Mouse (Mus musculus) myocyte (in vitro differentiated cells): ENCODE data around the gene Bloc1s4. TPM values are rescaled to one million over a fixed set of nuclear protein-coding genes. Genes with fewer than 3 reads are reported as not detected.

Experiments used
- H3K27me3 ChIP-seq: one replicate; pipeline ENCODE4 v1.6.1; 2011; ENCODE audit not compliant: control insufficient read depth, insufficient read depth, insufficient read length
- H3K36me3 ChIP-seq: one replicate; pipeline ENCODE4 v1.6.1; 2011; ENCODE audit not compliant: control insufficient read depth, insufficient read depth
- H3K4me2 ChIP-seq: one replicate; pipeline ENCODE4 v1.6.1; 2011; ENCODE audit warnings: low read depth, control low read depth
- H3K4me3 ChIP-seq: one replicate; pipeline ENCODE4 v1.5.1; 2011; ENCODE audit warnings: mild to moderate bottlenecking, control low read depth, moderate library complexity
- H3K79me2 ChIP-seq: one replicate; pipeline ENCODE4 v1.6.1; 2011; ENCODE audit not compliant: control insufficient read depth, insufficient read depth
- H3ac ChIP-seq: one replicate; pipeline ENCODE4 v1.6.1; 2011; ENCODE audit not compliant: control insufficient read depth, insufficient read length
- CEBPB ChIP-seq: IDR thresholded peaks from 2 replicates; pipeline ENCODE4 v1.6.1; 2011; ENCODE audit warnings: mild to moderate bottlenecking, moderate library complexity; ENCODE audit not compliant: poor library complexity, insufficient read depth, severe bottlenecking
- E2F4 ChIP-seq: IDR thresholded peaks from one replicate; pipeline ENCODE4 v1.6.1; 2011; ENCODE audit warnings: mild to moderate bottlenecking, control low read depth, moderate library complexity; ENCODE audit not compliant: insufficient read depth
- MAX ChIP-seq: IDR thresholded peaks from one replicate; pipeline ENCODE4 v1.6.1; 2011; ENCODE audit warnings: low read depth, mild to moderate bottlenecking, control low read depth
- MYOD1 ChIP-seq, 3 experiments: IDR thresholded peaks; one replicate each; pipeline ENCODE4 v1.6.1; 2011; ENCODE audit warnings: control low read depth in 2 of 3, low read depth in 2 of 3, mild to moderate bottlenecking in 2 of 3, moderate library complexity in 1 of 3; ENCODE audit not compliant: insufficient read length in 2 of 3, control insufficient read depth in 1 of 3
- MYOG ChIP-seq, 3 experiments: IDR thresholded peaks; one replicate each; pipeline ENCODE4 v1.6.1; 2011; ENCODE audit warnings: control low read depth in 2 of 3, low read depth in 2 of 3, mild to moderate bottlenecking in 2 of 3; ENCODE audit not compliant: insufficient read length in 2 of 3, control insufficient read depth in 1 of 3, insufficient read depth in 1 of 3
- POLR2A ChIP-seq: IDR thresholded peaks from one replicate; pipeline ENCODE4 v1.6.1; 2011; ENCODE audit warnings: low read depth, mild to moderate bottlenecking, control low read depth, moderate library complexity; ENCODE audit not compliant: insufficient read length
- POLR2AphosphoS2 ChIP-seq: IDR thresholded peaks from one replicate; pipeline ENCODE4 v1.6.1; 2011; ENCODE audit warnings: low read depth, control low read depth; ENCODE audit not compliant: insufficient read length
- REST ChIP-seq: IDR thresholded peaks from one replicate; pipeline ENCODE4 v1.6.1; 2011; ENCODE audit warnings: mild to moderate bottlenecking, control low read depth, moderate library complexity; ENCODE audit not compliant: insufficient read depth, insufficient read length
- SRF ChIP-seq: IDR thresholded peaks from one replicate; pipeline ENCODE4 v1.6.1; 2011; ENCODE audit warnings: low read depth; ENCODE audit not compliant: control insufficient read depth, insufficient read length
- TCF12 ChIP-seq: IDR thresholded peaks from one replicate; pipeline ENCODE4 v1.6.1; 2011; ENCODE audit warnings: mild to moderate bottlenecking, control low read depth; ENCODE audit not compliant: poor library complexity, insufficient read depth, severe bottlenecking
- TCF3 ChIP-seq: IDR thresholded peaks from one replicate; pipeline ENCODE4 v1.6.1; 2011; ENCODE audit warnings: low read depth, control low read depth; ENCODE audit not compliant: insufficient read length
- USF1 ChIP-seq: IDR thresholded peaks from one replicate; pipeline ENCODE4 v1.6.1; 2011; ENCODE audit warnings: low read depth, mild to moderate bottlenecking, control low read depth, moderate library complexity
- polyA plus RNA-seq: library from polyadenylated mRNA; unstranded; fragments of >200 nt; fragmentation: generic; extraction: Trizol; gene quantifications from one replicate; pipeline ENCODE4 v1.2.1, GENCODE M21; 2012; ENCODE audit warnings: missing spikeins

Gene Bloc1s4
- polyA plus RNA-seq, 1 experiment, result 20.3 TPM

- TF ChIP-seq TCF12 (peak; percentile 5), MYOD1 (IDR thresholded peaks at IDR 0.05; ENCODE audit: control insufficient read depth in 1 of 3, insufficient read length in 2 of 3, low read depth in 2 of 3) (peak in 2 of 3 experiments; percentile 23 to 75), MYOG (IDR thresholded peaks at IDR 0.05; ENCODE audit: control insufficient read depth in 1 of 3, insufficient read depth in 1 of 3, insufficient read length in 2 of 3, low read depth in 2 of 3) (peak in 1 of 3 experiments; percentile 64), MAX (no peak), POLR2AphosphoS2 (no peak), SRF (no peak), CEBPB (0 out of 2 replicates have a peak, but pooled peaks have one; percentile 22)
- H3K4me3 ChIP-seq, result no peak overlapping the region
- H3ac ChIP-seq, result no peak overlapping the region
- no peaks in the 10 kb centered on the region for H3K27me3 ChIP-seq
- no peaks in the 10 kb centered on the region for H3K79me2 ChIP-seq
- H3K36me3 ChIP-seq, result no peaks in the 10 kb centered on the region
- H3K4me2 ChIP-seq, result peak overlapping the region; percentile 37
These were observed 24.2 kb downstream of the Bloc1s4 start for GRCm38 (mm10) chr5:36724274-36724673.

- Histone ChIP-seq H3K4me2 (peak overlapping the region; percentile 38), H3K4me3 (no peak overlapping the region), H3K27me3 (no peaks in the 10 kb centered on the region), H3K79me2 (no peaks in the 10 kb centered on the region), H3ac (no peak overlapping the region), H3K36me3 (no peaks in the 10 kb centered on the region)
- TF ChIP-seq TCF12 (no peak), USF1 (no peak), MYOD1 (IDR thresholded peaks at IDR 0.05; ENCODE audit: control insufficient read depth in 1 of 3, insufficient read length in 2 of 3, low read depth in 2 of 3) (peak in 1 of 3 experiments; percentile 18), POLR2AphosphoS2 (no peak), E2F4 (no peak)
These were observed 25.1 kb downstream of the Bloc1s4 start for GRCm38 (mm10) chr5:36723356-36723755.

GRCm38 (mm10) chr5:36722415-36722856, 26.0 kb downstream of the Bloc1s4 start:
- Histone ChIP-seq H3K36me3 (no peaks in the 10 kb centered on the region), H3K27me3 (no peaks in the 10 kb centered on the region), H3K4me3 (no peak overlapping the region), H3K4me2 (peak overlapping the region; percentile 70), H3K79me2 (no peaks in the 10 kb centered on the region), H3ac (no peak overlapping the region)
- TF ChIP-seq MYOG (IDR thresholded peaks at IDR 0.05; ENCODE audit: control insufficient read depth in 1 of 3, insufficient read depth in 1 of 3, insufficient read length in 2 of 3, low read depth in 2 of 3), result peak in 2 of 3 experiments; percentile 70 to 78
- TF ChIP-seq MAX, result no peak
- TF ChIP-seq TCF12, result peak; percentile 46
- no peak for TF ChIP-seq POLR2AphosphoS2
- TF ChIP-seq TCF3, result peak; percentile 23
- peak in 2 of 3 experiments; percentile 60 to 75 for TF ChIP-seq MYOD1 (IDR thresholded peaks at IDR 0.05; ENCODE audit: control insufficient read depth in 1 of 3, insufficient read length in 2 of 3, low read depth in 2 of 3)
- TF ChIP-seq POLR2A, result no peak
- TF ChIP-seq USF1, result peak; percentile 38
- no peak for TF ChIP-seq REST

GRCm38 (mm10) chr5:36720710-36721375, 27.6 kb downstream of the Bloc1s4 start:
- Histone ChIP-seq H3ac (no peak overlapping the region), H3K79me2 (no peaks in the 10 kb centered on the region)
- TF ChIP-seq POLR2AphosphoS2, result no peak
- no peak for TF ChIP-seq MYOD1 (IDR thresholded peaks at IDR 0.05; ENCODE audit: control insufficient read depth in 1 of 3, insufficient read length in 2 of 3, low read depth in 2 of 3)
- TF ChIP-seq TCF12, result no peak
- TF ChIP-seq TCF3, result no peak
- TF ChIP-seq POLR2A, result no peak
- TF ChIP-seq REST, result no peak
- TF ChIP-seq MYOG (IDR thresholded peaks at IDR 0.05; ENCODE audit: control insufficient read depth in 1 of 3, insufficient read depth in 1 of 3, insufficient read length in 2 of 3, low read depth in 2 of 3), result no peak
- TF ChIP-seq USF1, result no peak
- no peak for TF ChIP-seq MAX
- TF ChIP-seq E2F4, result no peak
- TF ChIP-seq CEBPB, result no peak
- no peak for TF ChIP-seq SRF

GRCm38 (mm10) chr5:36720219-36720618, 28.2 kb downstream of the Bloc1s4 start:
- Histone ChIP-seq H3K4me2 (no peak overlapping the region), H3K27me3 (no peaks in the 10 kb centered on the region), H3K4me3 (no peak overlapping the region), H3K36me3 (no peaks in the 10 kb centered on the region), H3ac (no peak overlapping the region), H3K79me2 (no peaks in the 10 kb centered on the region)
- no peak for TF ChIP-seq USF1
- TF ChIP-seq MYOG (IDR thresholded peaks at IDR 0.05; ENCODE audit: control insufficient read depth in 1 of 3, insufficient read depth in 1 of 3, insufficient read length in 2 of 3, low read depth in 2 of 3), result no peak
- no peak for TF ChIP-seq POLR2AphosphoS2
- no peak for TF ChIP-seq MAX
- no peak for TF ChIP-seq MYOD1 (IDR thresholded peaks at IDR 0.05; ENCODE audit: control insufficient read depth in 1 of 3, insufficient read length in 2 of 3, low read depth in 2 of 3)
- no peak for TF ChIP-seq REST
- TF ChIP-seq POLR2A, result no peak
- TF ChIP-seq SRF, result no peak
- no peak for TF ChIP-seq CEBPB
- TF ChIP-seq TCF3, result no peak
- TF ChIP-seq E2F4, result no peak
- no peak for TF ChIP-seq TCF12

More at GRCm38 (mm10) chr5:36720710-36721375, 27.6 kb downstream of the Bloc1s4 start:
- H3K4me2 ChIP-seq, result peak overlapping the region; percentile 25
- no peaks in the 10 kb centered on the region for H3K27me3 ChIP-seq
- H3K36me3 ChIP-seq, result no peaks in the 10 kb centered on the region
- H3K4me3 ChIP-seq, result no peak overlapping the region
